In the genomic region with DNA sequence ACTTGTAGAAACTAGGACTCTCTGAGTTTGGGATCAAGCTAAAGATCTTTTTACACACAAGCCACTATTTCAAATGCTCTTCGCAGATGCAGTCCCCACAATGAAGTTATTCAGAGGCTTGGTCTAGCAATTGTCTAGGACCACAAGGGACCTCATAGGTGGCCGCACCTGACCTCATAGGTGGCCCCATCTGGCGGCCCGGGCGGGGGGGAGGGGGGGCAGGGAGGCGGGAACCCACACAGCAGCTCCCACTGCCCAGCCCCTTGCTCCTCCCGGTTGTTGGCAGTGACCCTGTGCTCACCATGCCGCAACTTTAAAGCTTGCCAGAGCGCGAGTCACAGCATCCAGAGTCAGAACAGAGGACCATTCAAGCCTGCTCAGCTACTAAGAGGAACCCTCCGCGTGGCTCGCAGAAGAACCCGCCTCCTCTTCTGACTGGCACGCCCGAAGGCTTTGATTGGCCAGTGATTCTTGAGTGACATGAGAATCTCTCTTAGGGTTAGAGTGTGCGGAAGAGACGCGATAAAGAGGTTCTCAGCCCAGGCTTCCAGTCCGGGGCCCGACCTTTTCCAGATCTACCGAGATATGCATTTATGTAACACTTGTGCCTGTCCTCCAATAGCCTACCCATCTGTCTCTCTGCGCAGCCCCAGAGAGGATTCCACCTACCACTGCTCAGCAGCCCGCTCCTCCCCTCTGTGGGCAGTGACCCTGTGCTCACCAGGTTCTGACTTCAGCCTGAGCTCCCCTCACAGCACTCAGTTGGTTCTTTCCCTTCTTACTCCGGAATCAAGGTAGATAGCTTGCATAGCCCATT, we compare ENCODE assay signal across 7 mouse cellular contexts. TPM values are rescaled to one million over a fixed set of nuclear protein-coding genes. Genes with fewer than 3 reads are reported as not detected.
DNase-seq lines count a peak whose midpoint lies in the region; ATAC-seq lines count a peak whose summit lies in the region.

A gene (minus strand): TSS at position 391 of the 817 bp plus-strand sequence.

- ATAC-seq in intestine, embryonic 15.5 days, result peak; percentile 98

- no peaks in the 10 kb centered on the region for H3K9me3 ChIP-seq in intestine, embryonic 15.5 days

- no peaks in the 10 kb centered on the region for H3K4me1 ChIP-seq in intestine, embryonic 15.5 days (replicated peaks)

- H3K4me3 ChIP-seq in intestine, embryonic 15.5 days (replicated peaks), result peak within 1 kb of the TSS; percentile 44

- peak within 1 kb of the TSS; percentile 48 for H3K9ac ChIP-seq in intestine, embryonic 15.5 days

- no peaks in the 10 kb centered on the region for H3K27me3 ChIP-seq in intestine, embryonic 15.5 days (replicated peaks)

- DNase-seq in adrenal gland, adult 8-10 months, result peak; percentile 85
- peak; percentile 78 for DNase-seq in embryo, embryonic 11.5 days (ENCODE audit: low read depth, low spot score)
- DNase-seq in gastrocnemius, postnatal 36 days, result peak; percentile 71
- DNase-seq in left cerebral cortex, postnatal 25 days (ENCODE audit: low spot score in 2 of 2), result peak; percentile 87 to 94
- DNase-seq in mesoderm, embryonic 11.5 days (ENCODE audit: low read depth, low spot score), result peak; percentile 91
- DNase-seq in right cerebral cortex, postnatal 4 days, result peak; percentile 73

- 1% methylated on average over 25 of the region's 25 CpGs for WGBS in intestine, embryonic 15.5 days

- peak within 1 kb of the TSS; percentile 82 for H3K4me2 ChIP-seq in intestine, embryonic 15.5 days (replicated peaks)

- intact Hi-C loops in gastrocnemius, postnatal 36 days (cut with DNase I), result no loop called here
- intact Hi-C loops in left cerebral cortex, postnatal 25 days (cut with DNase I), result loop anchor here (5.0 to 10.0 kb wide), 2 partner anchors 37 to 1399 kb away; a partner anchor contains a TSS

- peak within 1 kb of the TSS; percentile 60; the same call in 1 of the 2 replicates for H3K27ac ChIP-seq in intestine, embryonic 15.5 days

- H3K36me3 ChIP-seq in intestine, embryonic 15.5 days, result no peaks in the 10 kb centered on the region

RNA-seq across cellular contexts. Expression of the gene that starts here (rescaled TPM):
- 1 to 10 TPM in 2 of 4 experiments, under 1 TPM in 2; 0.52 to 2.7 (median 1.6) TPM for total RNA-seq in adrenal gland, adult 8-10 months (2022)
- under 1 TPM; 0.07 to 0.23 TPM for total RNA-seq in gastrocnemius, postnatal 36 days (2021)
- polyA plus RNA-seq in intestine, embryonic 15.5 days (2015; fragmentation: Nextera tagmentation; extraction: Ambion mirVana), result 1.7 and 1.8 TPM in 2 replicates
- total RNA-seq in left cerebral cortex, postnatal 25 days (2021), result under 1 TPM; 0.25 to 0.53 TPM

Comparison
In these comparisons a context has a peak if more than half of its experiments do, and no peak if none do; other contexts are left out.
1. Peak in every context shown above with its lines: DNase-seq, ATAC-seq, H3K4me3 ChIP-seq and H3K27ac ChIP-seq.
2. Peak in DNase-seq in gastrocnemius, postnatal 36 days; RNA of the gene not detected or under 1 TPM.
3. Peak in DNase-seq in left cerebral cortex, postnatal 25 days; RNA of the gene not detected or under 1 TPM.